Mouse (Mus musculus) spleen, adult 2 months (tissue): ENCODE data around the gene 4933425L06Rik.

Experiments used
- CTCF ChIP-seq: fragments of 200-500 bp; IDR thresholded peaks from 2 replicates; pipeline ENCODE4 v1.5.1; 2011; ENCODE audit warnings: mild to moderate bottlenecking, inconsistent platforms; ENCODE audit not compliant: insufficient read depth, insufficient read length, insufficient replicate concordance; ENCODE audit errors: extremely low read depth
- POLR2A ChIP-seq: fragments of 200-500 bp; IDR thresholded peaks from 2 replicates; pipeline ENCODE4 v1.6.1; 2011; ENCODE audit warnings: low read depth, low read length, inconsistent platforms

DNA sequence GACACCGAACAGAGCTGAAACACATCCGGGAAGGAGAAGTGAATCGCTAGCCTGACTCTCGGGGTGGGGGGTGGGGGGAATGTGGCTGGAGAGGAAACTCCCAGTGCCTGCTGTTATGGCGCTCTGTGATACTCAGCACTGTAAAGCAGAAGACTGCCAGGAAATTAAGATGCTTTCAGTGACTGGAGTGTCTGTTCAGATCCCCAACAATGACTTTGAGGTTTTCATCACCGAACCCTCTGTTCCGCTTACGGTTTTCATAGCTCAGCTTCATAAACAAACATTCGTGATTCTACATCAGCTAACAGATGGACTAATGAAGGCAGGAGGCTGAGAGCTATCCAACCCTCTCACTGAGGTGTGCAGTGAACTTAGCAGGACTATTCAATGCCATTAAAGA is 34.5 kb upstream of the 4933425L06Rik start:
- TF ChIP-seq CTCF: no peak
- TF ChIP-seq POLR2A: no peak
